Mouse (Mus musculus) cerebellum, adult 18-20 months (tissue): Measurements from ENCODE around the gene Nfkb2.

Source experiments
- DNase-seq, 2 experiments: peaks; one replicate each; pipeline ENCODE4 v3.0.0; 2021

The Nfkb2 gene

DNA sequence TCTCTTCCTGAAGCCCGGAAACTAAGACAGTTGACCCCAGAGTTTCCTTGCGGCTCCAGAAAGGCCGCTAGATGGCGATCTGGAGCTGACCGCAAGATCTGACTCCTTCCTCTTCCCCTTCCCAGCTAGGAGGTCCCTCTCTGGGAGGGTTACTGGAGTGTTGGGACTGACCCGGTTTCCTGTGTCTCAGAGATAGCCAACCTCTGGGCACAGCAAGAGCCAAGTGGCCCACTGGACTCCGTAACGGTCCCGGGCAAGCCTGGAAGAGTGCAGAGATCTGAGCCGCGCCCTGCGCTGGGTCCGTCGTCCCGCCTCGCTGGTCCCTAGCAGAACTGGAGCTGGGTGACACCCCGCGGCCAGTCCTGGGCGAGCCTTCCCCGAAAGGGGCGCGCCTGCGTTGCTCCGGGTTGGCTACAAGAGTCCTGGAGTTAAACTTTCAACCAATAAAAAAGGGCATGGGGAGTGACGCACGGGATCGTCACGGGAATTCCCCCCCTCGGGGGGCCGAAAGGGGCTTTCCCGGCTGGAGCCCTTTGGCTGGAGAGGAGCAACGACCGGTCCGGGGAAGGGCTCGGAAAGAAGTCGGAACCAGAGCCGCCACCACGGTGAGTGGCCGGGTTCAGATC lies at the start of gene Nfkb2:
TSS of gene Nfkb2 (plus strand) at position 105 of the 626 bp plus-strand sequence.
- DNase-seq: peak; percentile 81 to 87

GRCm38 (mm10) chr19:46264762-46265161 lies 39.4 kb upstream of the Nfkb2 start:
- no peak for DNase-seq

GRCm38 (mm10) chr19:46275307-46275706 lies 28.8 kb upstream of the Nfkb2 start:
- DNase-seq: peak in 1 of 2 experiments; percentile 21

GRCm38 (mm10) chr19:46282081-46282849 lies 21.9 kb upstream of the Nfkb2 start:
- no peak for DNase-seq

DNA sequence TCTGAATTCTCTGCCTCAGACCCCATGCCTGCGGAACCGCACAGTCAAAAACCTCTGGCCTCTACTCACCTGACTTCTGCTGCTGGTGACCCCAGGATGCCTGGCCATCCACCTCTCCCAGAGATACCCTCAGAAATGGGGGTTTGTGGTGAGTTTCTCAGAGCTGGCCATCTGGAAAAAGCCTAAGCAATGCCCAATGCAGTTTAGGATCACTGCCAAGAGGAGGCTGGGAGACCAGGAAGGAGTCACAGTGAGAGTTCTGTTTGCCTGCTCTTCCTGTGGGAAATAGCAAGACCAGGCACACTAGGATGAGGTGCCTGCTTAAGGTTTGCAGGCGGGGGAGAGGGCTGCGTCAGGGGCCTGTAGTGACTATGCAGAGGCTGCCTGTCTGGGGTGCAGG lies 19.4 kb upstream of the Nfkb2 start:
- peak; percentile 35 to 45 for DNase-seq

GRCm38 (mm10) chr19:46285631-46286030 lies 18.5 kb upstream of the Nfkb2 start:
- peak in 1 of 2 experiments; percentile 19 for DNase-seq

GRCm38 (mm10) chr19:46286047-46286446 lies 18.1 kb upstream of the Nfkb2 start:
- DNase-seq: peak; percentile 90 to 91

- DNase-seq: no peak
Observed at GRCm38 (mm10) chr19:46286926-46287325, 17.2 kb upstream of the Nfkb2 start.

GRCm38 (mm10) chr19:46287566-46287965 lies 16.6 kb upstream of the Nfkb2 start:
- no peak for DNase-seq

- DNase-seq: no peak
Observed at GRCm38 (mm10) chr19:46290535-46291105, 13.5 kb upstream of the Nfkb2 start.

DNA sequence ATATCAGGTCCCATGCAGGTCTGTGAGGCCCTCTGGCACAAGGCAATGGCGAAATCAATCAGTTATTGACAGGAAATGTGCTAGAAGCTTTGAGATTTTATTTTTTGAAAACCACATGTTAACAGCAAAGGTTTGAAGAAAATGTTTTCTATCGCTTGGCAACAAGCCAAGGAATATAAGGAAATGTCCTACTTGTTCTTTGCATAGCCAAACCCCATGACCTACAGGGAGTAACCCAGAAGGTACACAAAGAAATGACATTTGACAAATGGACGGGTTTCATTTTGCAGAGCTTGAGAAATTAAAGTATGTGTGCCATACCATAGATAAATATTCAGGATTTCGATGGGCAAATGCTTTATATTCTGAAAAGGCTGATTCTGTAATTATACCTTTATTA lies 7.2 kb upstream of the Nfkb2 start:
- DNase-seq: no peak

- DNase-seq: no peak
Observed at GRCm38 (mm10) chr19:46300294-46301045, 3.6 kb upstream of the Nfkb2 start.

- no peak for DNase-seq
Observed at GRCm38 (mm10) chr19:46302551-46302950, 1.6 kb upstream of the Nfkb2 start.

GRCm38 (mm10) chr19:46303251-46304215 lies 587 bp upstream of the Nfkb2 start:
- DNase-seq: no peak

GRCm38 (mm10) chr19:46304908-46305333 lies 801 bp downstream of the Nfkb2 start:
- peak; percentile 12 to 30 for DNase-seq

GRCm38 (mm10) chr19:46305432-46306267 lies 1.5 kb downstream of the Nfkb2 start:
- DNase-seq: peak in 1 of 2 experiments; percentile 51

DNA sequence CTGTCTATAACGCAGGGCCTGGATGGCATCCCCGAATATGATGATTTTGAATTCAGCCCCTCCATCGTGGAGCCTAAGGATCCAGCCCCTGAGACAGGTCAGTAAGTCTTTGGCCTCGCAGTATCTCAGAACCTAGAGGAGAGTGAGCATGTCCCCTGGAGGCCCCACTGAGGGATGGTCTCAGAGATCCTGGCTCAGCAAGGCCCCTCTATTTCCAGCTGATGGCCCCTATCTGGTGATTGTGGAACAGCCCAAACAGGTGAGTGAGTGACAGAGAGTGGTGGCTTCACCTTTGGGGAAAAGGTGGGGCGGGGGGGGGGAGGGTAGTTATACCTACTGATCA lies 2.1 kb downstream of the Nfkb2 start:
- DNase-seq: no peak

DNA sequence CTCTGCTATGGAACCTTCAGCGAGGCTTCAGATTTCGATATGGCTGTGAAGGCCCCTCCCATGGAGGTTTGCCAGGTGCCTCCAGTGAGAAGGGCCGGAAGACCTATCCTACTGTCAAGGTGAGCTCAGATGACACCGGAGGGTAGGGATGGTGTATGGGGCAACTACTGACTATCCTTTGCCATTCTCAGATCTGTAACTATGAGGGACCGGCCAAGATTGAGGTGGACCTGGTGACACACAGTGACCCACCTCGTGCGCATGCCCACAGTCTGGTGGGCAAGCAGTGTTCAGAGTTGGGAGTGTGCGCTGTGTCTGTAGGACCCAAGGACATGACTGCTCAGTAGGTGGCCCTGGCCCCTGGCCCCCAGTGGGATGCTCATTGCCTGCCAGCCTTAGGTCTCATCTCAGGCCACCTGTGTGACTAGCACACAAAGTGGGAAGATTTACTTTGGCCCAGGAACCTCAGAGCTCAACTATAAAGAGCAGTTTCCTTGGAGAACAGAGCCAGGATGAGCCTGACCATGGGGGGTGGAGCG lies 2.7 kb downstream of the Nfkb2 start:
- DNase-seq: peak in 1 of 2 experiments; percentile 15

DNA sequence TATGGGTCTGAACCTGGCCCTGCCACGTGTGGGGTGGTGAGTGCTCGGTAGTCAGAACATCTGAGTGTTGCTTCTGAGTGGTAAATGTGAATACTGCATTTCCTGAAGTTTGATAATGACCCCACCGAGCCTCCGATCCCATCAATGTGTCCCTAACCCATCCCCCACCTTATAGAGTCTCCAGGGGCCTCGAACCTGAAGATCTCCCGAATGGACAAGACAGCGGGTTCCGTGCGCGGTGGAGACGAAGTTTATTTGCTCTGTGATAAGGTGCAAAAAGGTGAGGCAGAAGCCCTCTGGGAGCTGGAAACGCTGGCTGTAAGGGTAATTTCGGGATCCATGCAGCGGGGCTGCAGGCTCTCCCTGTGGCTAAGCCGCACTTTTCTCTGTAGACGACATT lies 3.7 kb downstream of the Nfkb2 start:
- DNase-seq: peak; percentile 9 to 10

DNA sequence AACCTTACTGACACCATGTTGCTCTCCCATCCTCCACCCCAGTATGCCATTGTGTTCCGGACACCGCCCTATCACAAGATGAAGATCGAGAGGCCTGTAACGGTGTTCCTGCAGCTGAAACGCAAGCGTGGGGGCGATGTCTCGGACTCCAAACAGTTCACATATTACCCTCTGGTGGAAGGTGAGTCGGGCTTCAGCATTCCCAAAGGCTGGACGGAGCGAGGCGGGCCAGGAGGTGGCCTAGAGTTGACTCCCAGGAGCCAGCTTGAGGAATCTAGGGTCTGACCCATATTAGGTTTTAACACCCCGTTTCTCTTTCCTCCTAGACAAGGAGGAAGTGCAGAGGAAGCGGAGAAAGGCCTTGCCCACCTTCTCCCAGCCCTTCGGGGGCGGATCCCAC lies 4.2 kb downstream of the Nfkb2 start:
- peak in 1 of 2 experiments; percentile 6 for DNase-seq
